Mouse (Mus musculus) duodenum, adult 2 months (tissue): ENCODE data around the gene Pdzk1. TPM values are rescaled to one million over a fixed set of nuclear protein-coding genes. Genes with fewer than 3 reads are reported as not detected.

Source experiments
- polyA plus RNA-seq: library from polyadenylated mRNA; depleted of rRNA; stranded (reverse); fragments of >200 nt; gene quantifications from 2 replicates; pipeline ENCODE4 v1.2.3, GENCODE M21; 2012; ENCODE audit warnings: low replicate concordance; rRNA removed

Gene Pdzk1
- 8.1 and 38.9 TPM in 2 replicates for polyA plus RNA-seq

GRCm38 (mm10) chr3:96828984-96829383, at the start of gene Pdzk1, which contains the start of gene Cd160:
Pdzk1 (plus strand) TSS chr3:96829284.
Cd160 (minus strand) TSS chr3:96829351.

GRCm38 (mm10) chr3:96904393-96904792, 75.3 kb downstream of the Pdzk1 start, which contains the start of gene Gja5:
Gja5 (plus strand) TSS chr3:96904693.

GRCm38 (mm10) chr3:96904851-96905541, 75.9 kb downstream of the Pdzk1 start, which contains the start of gene Gpr89:
Gpr89 (minus strand) TSS chr3:96905346.

Other genes with a start within 250 kb of the Pdzk1 start
- 6.9 and 7.5 TPM in 2 replicates for gene Polr3gl, start 235.1 kb upstream of the Pdzk1 start, polyA plus RNA-seq
- gene Ankrd34a, start 232.6 kb upstream of the Pdzk1 start, polyA plus RNA-seq, result 0.27 and 0.53 TPM in 2 replicates
- 3.6 and 5.3 TPM in 2 replicates for gene Lix1l, start 228.1 kb upstream of the Pdzk1 start, polyA plus RNA-seq
- 2.2 and 2.3 TPM in 2 replicates for gene Rbm8a, start 199.4 kb upstream of the Pdzk1 start, polyA plus RNA-seq
- 15.2 and 21.5 TPM in 2 replicates for gene Pex11b, start 193.9 kb upstream of the Pdzk1 start, polyA plus RNA-seq
- gene Gm42957, start 193.8 kb upstream of the Pdzk1 start, polyA plus RNA-seq, result not detected in 2 replicates
- gene Itga10, start 183.7 kb upstream of the Pdzk1 start, polyA plus RNA-seq, result 0.72 and 0.88 TPM in 2 replicates
- gene Ankrd35, start 159.2 kb upstream of the Pdzk1 start, polyA plus RNA-seq, result 0.14 and 0.71 TPM in 2 replicates
- 15.4 and 22.8 TPM in 2 replicates for gene Pias3, start 132.9 kb upstream of the Pdzk1 start, polyA plus RNA-seq
- gene Nudt17, start 120.7 kb upstream of the Pdzk1 start, polyA plus RNA-seq, result 2.1 and 2.7 TPM in 2 replicates
- gene Polr3c, start 101.7 kb upstream of the Pdzk1 start, polyA plus RNA-seq, result 27.8 and 31.3 TPM in 2 replicates
- 8.6 and 9.7 TPM in 2 replicates for gene Rnf115, start 101.6 kb upstream of the Pdzk1 start, polyA plus RNA-seq
- 0.33 and 1.5 TPM in 2 replicates for gene Cd160, start 67 bp downstream of the Pdzk1 start, polyA plus RNA-seq
- 0.71 and 0.92 TPM in 2 replicates for gene Gja5, start 75.4 kb downstream of the Pdzk1 start, polyA plus RNA-seq
- 18.5 and 22.4 TPM in 2 replicates for gene Gpr89, start 76.1 kb downstream of the Pdzk1 start, polyA plus RNA-seq
- not detected in 2 replicates for gene Gja8, start 96.7 kb downstream of the Pdzk1 start, polyA plus RNA-seq